Mouse (Mus musculus) lung, postnatal 0 days (tissue): ENCODE data around the gene Tgfbr2.

Source experiments
- CTCF ChIP-seq: IDR thresholded peaks from 2 replicates; pipeline ENCODE4 v1.5.1; 2016; ENCODE audit warnings: antibody characterized with exemption, mild to moderate bottlenecking
- EP300 ChIP-seq: IDR thresholded peaks from 2 replicates; pipeline ENCODE4 v1.6.1; 2016; ENCODE audit warnings: antibody characterized with exemption, mild to moderate bottlenecking, control low read depth

DNA sequence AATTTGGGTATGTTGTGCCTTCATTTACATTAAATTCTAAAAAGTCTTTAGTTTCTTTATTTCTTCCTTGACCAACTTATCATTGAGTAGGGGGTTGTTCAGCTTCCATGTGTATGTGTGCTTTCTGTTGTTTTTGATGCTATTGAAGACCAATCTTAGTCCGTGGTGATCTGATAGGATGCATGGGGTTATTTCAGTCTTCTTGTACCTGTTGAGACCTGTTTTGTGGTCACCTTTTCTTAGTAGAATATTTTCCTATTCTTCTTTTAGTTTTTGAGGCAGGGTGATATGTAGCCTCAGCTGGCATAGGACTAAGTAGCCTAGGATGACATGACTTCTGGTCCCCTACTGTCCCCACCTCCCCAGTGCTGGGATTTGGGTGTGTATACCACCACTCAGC, 28.5 kb upstream of the Tgfbr2 start:
- no peak for TF ChIP-seq CTCF
- TF ChIP-seq EP300: no peak
